Mouse (Mus musculus): ENCODE results near the gene Pnpt1. TPM values are rescaled to one million over a fixed set of nuclear protein-coding genes. Genes with fewer than 3 reads are reported as not detected.

Gene Pnpt1
- polyA plus RNA-seq, 1 experiment: 34.2 TPM

- TF ChIP-seq CTCF (IDR thresholded peaks at IDR 0.05; ENCODE audit: borderline replicate concordance, insufficient read depth, low read length) (no peak), POLR2A (IDR thresholded peaks at IDR 0.05; ENCODE audit: low read depth, low read length) (peak; percentile 78)
- no peaks in the 10 kb centered on the region for H3K4me1 ChIP-seq (ENCODE audit: control insufficient read depth, insufficient read depth, low read length)
- H3K4me3 ChIP-seq (ENCODE audit: insufficient read depth, low read length): peak overlapping the region; percentile 68
- H3K27ac ChIP-seq (ENCODE audit: insufficient read depth, low read length): peak overlapping the region; percentile 70
Observed at GRCm38 (mm10) chr11:29173125-29173631, 42.6 kb downstream of the Pnpt1 start.

DNA sequence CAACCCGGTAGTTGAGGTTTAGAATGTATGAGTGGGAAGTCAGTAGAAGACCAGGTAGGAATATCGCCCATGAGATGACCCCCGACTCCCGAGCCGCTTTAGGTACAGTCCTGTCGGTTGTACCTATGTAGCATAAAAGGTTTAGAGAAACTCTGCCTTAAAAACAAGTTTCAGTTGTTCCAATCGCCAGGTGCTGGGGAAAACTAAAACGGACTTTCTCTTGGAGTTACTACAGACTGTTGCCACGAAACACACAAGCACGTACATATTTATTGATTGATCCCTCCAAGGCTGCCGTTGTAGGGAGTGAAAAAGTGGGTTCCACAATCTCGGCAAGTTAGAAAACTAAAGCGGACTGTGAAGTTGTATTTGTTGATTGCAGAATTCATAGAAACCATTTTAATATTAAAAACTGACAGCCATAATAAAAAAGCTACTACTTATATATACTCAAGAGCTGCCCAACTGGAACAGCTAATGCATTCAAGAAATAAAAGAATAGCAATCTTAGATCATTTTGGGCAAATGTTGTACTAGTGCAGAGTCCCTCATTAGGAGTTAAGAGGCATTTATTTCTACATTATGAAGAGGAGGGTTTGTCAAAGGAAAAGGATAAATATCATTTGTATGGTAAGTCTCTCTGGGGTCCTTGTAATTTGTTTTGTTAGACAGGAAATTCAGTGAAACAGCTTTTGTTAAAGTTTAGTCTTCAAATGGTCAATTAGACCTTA lies 43.3 kb downstream of the Pnpt1 start:
- H3K4me1 ChIP-seq (ENCODE audit: control insufficient read depth, insufficient read depth, low read length): no peaks in the 10 kb centered on the region
- H3K27ac ChIP-seq (ENCODE audit: insufficient read depth, low read length): no peak overlapping the region
- TF ChIP-seq POLR2A (IDR thresholded peaks at IDR 0.05; ENCODE audit: low read depth, low read length) (no peak), CTCF (IDR thresholded peaks at IDR 0.05; ENCODE audit: borderline replicate concordance, insufficient read depth, low read length) (no peak)
- peak overlapping the region; percentile 68 for H3K4me3 ChIP-seq (ENCODE audit: insufficient read depth, low read length)

- Histone ChIP-seq H3K4me3 (ENCODE audit: insufficient read depth, low read length) (no peak overlapping the region), H3K4me1 (ENCODE audit: control insufficient read depth, insufficient read depth, low read length) (no peaks in the 10 kb centered on the region), H3K27ac (ENCODE audit: insufficient read depth, low read length) (no peak overlapping the region)
- no peak for TF ChIP-seq POLR2A (IDR thresholded peaks at IDR 0.05; ENCODE audit: low read depth, low read length)
- no peak for TF ChIP-seq CTCF (IDR thresholded peaks at IDR 0.05; ENCODE audit: borderline replicate concordance, insufficient read depth, low read length)
Observed at GRCm38 (mm10) chr11:29179319-29179718, 48.8 kb downstream of the Pnpt1 start.

DNA sequence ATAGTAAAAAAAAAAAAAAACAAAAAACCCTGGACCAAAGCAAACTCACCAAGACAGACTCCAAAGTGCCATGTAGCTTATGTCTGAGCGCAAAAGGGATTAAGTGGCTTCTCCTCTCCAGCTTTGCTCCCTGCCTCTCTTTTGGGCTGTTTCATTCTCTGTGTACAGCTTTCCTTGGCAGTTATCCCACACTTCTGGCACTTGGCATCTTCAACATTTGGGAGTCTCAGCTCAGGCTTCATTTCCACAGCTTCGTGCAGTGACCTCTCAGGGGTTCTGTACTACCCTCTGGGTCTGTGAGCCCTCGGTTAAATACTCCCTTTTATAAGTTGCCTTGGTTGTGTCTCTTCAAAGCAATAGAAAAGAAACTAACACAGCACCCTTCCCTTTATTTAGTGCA lies 50.1 kb downstream of the Pnpt1 start:
- Histone ChIP-seq H3K4me3 (ENCODE audit: insufficient read depth, low read length) (no peak overlapping the region), H3K27ac (ENCODE audit: insufficient read depth, low read length) (no peak overlapping the region), H3K4me1 (ENCODE audit: control insufficient read depth, insufficient read depth, low read length) (no peaks in the 10 kb centered on the region)
- TF ChIP-seq POLR2A (IDR thresholded peaks at IDR 0.05; ENCODE audit: low read depth, low read length) (no peak), CTCF (IDR thresholded peaks at IDR 0.05; ENCODE audit: borderline replicate concordance, insufficient read depth, low read length) (no peak)

- TF ChIP-seq POLR2A (IDR thresholded peaks at IDR 0.05; ENCODE audit: low read depth, low read length): no peak
- TF ChIP-seq CTCF (IDR thresholded peaks at IDR 0.05; ENCODE audit: borderline replicate concordance, insufficient read depth, low read length): no peak
- H3K4me1 ChIP-seq (ENCODE audit: control insufficient read depth, insufficient read depth, low read length): no peaks in the 10 kb centered on the region
- H3K27ac ChIP-seq (ENCODE audit: insufficient read depth, low read length): no peak overlapping the region
- no peak overlapping the region for H3K4me3 ChIP-seq (ENCODE audit: insufficient read depth, low read length)
Observed at GRCm38 (mm10) chr11:29181751-29182150, 51.2 kb downstream of the Pnpt1 start.

- no peak overlapping the region for H3K27ac ChIP-seq (ENCODE audit: insufficient read depth, low read length)
- TF ChIP-seq CTCF (IDR thresholded peaks at IDR 0.05; ENCODE audit: borderline replicate concordance, insufficient read depth, low read length) (no peak), POLR2A (IDR thresholded peaks at IDR 0.05; ENCODE audit: low read depth, low read length) (no peak)
- no peaks in the 10 kb centered on the region for H3K4me1 ChIP-seq (ENCODE audit: control insufficient read depth, insufficient read depth, low read length)
- H3K4me3 ChIP-seq (ENCODE audit: insufficient read depth, low read length): no peak overlapping the region
Observed at GRCm38 (mm10) chr11:29188981-29189380, 58.4 kb downstream of the Pnpt1 start.

- TF ChIP-seq CTCF (IDR thresholded peaks at IDR 0.05; ENCODE audit: borderline replicate concordance, insufficient read depth, low read length) (no peak), POLR2A (IDR thresholded peaks at IDR 0.05; ENCODE audit: low read depth, low read length) (no peak)
Observed at GRCm38 (mm10) chr11:29203653-29204052, 73.1 kb downstream of the Pnpt1 start.

DNA sequence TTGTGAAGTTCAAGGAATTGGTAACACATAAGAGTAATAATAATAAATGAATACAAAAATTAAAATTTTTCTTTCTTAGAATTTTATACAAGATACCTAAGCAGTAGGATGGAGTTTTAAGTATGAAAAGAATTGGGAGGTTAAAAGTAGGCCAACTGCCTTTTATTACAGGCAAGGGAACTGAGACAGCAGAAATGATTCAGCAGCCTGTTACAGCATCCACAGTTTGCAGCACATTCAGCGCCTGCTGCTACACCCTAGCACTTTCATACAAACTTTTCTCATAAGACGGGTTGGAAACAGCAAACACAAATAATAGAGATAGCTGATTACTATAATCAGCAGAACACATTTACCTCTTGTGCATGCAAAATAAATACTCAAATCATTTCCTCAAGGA lies 79.2 kb downstream of the Pnpt1 start:
- no peaks in the 10 kb centered on the region for H3K4me1 ChIP-seq (ENCODE audit: control insufficient read depth, insufficient read depth, low read length)
- no peak overlapping the region for H3K27ac ChIP-seq (ENCODE audit: insufficient read depth, low read length)
- no peak for TF ChIP-seq POLR2A (IDR thresholded peaks at IDR 0.05; ENCODE audit: low read depth, low read length)
- no peak for TF ChIP-seq CTCF (IDR thresholded peaks at IDR 0.05; ENCODE audit: borderline replicate concordance, insufficient read depth, low read length)
- H3K4me3 ChIP-seq (ENCODE audit: insufficient read depth, low read length): no peak overlapping the region

More at GRCm38 (mm10) chr11:29203653-29204052, 73.1 kb downstream of the Pnpt1 start:
- H3K27ac ChIP-seq (ENCODE audit: insufficient read depth, low read length): no peak overlapping the region
- H3K4me1 ChIP-seq (ENCODE audit: control insufficient read depth, insufficient read depth, low read length): no peaks in the 10 kb centered on the region
- H3K4me3 ChIP-seq (ENCODE audit: insufficient read depth, low read length): no peak overlapping the region

Other genes starting within 250 kb of the Pnpt1 start
- 42.5 and 63.9 TPM in 2 replicates for gene Ppp4r3b, start 42.1 kb downstream of the Pnpt1 start, polyA plus RNA-seq (2011; ENCODE audit: insufficient read length, low read depth, missing spikeins)
- gene Cfap36, start 116.7 kb downstream of the Pnpt1 start, polyA plus RNA-seq (2011; ENCODE audit: insufficient read length, low read depth, missing spikeins): 44.9 and 53.1 TPM in 2 replicates
- 40.3 and 41.7 TPM in 2 replicates for gene Ccdc88a, start 242.9 kb downstream of the Pnpt1 start, polyA plus RNA-seq (2011; ENCODE audit: insufficient read length, low read depth, missing spikeins)

Measured in embryonic fibroblast, embryonic 13.5 days (primary cell).